Mouse (Mus musculus): ENCODE measurements around the gene Tmem52. TPM values are rescaled to one million over a fixed set of nuclear protein-coding genes. Genes with fewer than 3 reads are reported as not detected.
A peak's percentile ranks its signal among the peaks of the same experiment; 100 is the strongest.
"Not testable (repeated sequence)": the region's sequence is repeated elsewhere in the genome, so short reads cannot be mapped to it uniquely, and the experiment has no call there.

Tmem52 gene
- total RNA-seq (2021): 1 to 10 TPM; 1.5 TPM

DNA sequence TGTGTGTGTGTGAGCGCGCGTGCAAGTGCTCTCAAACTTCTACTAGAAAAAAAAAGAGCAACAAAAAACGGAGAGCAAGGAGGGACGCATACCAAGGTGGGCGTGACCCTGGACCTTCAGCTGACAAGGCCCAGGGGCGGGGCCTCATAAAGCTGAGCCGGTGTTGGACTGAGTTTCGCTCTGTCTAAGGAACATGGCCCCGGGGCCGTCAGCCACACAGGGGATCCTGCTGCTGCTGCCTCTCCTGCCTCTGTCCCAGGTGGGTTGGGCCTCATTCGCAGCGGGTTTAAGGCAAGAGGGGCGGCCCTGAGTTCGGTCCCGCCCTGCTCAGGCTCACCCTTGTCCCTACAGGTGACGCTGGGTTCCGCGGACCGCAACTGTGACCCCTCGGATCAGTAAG, at the start of gene Tmem52:
Tmem52 (plus strand) TSS at position 163 of the 400 bp plus-strand sequence.
- intact Hi-C loops (cut with DNase I): no loop called here
- DNase-seq (ENCODE audit: low spot score in 2 of 2): no peak

- intact Hi-C loops (cut with DNase I): no loop called here
- no peak for DNase-seq (ENCODE audit: low spot score in 2 of 2)
Observed at GRCm38 (mm10) chr4:155420137-155420536, 48.8 kb upstream of the Tmem52 start.

DNA sequence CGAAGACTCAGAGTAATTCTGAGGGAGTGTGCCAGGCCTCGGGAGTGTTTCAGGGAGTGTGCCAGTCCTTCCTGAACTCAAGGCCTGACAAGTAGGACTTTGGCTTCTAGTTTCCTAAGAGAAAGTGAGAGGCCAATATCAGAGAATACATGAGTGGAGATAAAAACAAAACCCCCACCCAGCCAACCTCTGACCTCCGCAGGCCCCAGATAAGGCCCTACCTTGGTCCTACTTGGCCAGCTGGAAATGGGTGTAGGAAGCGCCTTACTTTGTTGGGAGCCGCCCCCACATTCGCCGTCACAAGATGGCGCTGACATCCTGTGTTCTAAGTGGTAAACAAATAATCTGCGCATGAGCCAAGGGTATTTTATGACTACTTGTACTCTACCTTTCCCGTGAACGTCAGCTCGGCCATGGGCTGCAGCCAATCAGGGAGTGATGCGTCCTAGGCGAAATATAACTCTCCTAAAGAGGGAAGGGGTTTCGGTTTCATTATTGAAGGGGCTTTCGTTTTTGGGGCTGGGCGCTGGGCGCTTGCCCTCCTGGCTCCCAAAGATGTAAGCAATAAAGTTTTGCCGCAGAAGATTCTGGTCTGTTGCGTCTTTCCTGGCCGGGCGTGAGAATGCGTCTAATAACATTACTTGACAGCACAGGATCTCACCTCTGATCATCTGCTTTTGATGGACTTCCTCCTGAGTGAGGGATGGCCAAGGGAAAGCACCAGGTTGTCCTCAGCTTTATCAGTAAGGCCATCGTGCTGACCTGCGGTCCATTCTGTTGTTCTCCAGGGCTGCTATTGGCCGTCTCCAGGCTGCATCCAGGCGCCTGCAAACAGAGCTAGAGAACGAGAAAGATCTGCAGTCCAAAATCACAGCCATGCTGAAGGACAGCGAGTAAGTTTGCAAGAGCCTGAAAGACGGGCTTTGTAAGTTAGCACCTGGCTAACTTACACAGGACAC, 47.2 kb upstream of the Tmem52 start:
- intact Hi-C loops (cut with DNase I); DNase-seq (ENCODE audit: low spot score in 2 of 2): not testable (repeated sequence)

DNA sequence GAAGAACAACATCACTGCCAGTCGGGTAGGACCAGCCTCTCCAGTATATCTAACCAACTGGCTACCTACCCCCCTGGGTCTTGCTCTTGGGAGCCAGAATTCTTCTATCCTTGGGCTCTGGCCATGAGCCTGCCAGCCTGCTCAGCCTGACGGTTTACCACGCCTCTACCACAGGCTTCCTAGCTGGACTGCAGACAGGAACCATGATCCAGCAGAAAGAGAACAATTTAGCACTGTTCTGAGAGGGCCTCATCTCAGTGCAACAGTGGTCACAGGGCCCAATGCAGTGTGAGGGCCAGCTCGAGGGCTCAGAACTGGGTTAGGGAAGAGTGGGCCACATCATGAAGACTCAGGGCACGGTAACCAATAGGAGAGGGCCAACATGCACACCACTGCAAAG, 44.9 kb upstream of the Tmem52 start:
- DNase-seq (ENCODE audit: low spot score in 2 of 2): no peak
- intact Hi-C loops (cut with DNase I): no loop called here

- intact Hi-C loops (cut with DNase I): no loop called here
- DNase-seq (ENCODE audit: low spot score in 2 of 2): no peak
Observed at GRCm38 (mm10) chr4:155426272-155426671, 42.6 kb upstream of the Tmem52 start.

DNA sequence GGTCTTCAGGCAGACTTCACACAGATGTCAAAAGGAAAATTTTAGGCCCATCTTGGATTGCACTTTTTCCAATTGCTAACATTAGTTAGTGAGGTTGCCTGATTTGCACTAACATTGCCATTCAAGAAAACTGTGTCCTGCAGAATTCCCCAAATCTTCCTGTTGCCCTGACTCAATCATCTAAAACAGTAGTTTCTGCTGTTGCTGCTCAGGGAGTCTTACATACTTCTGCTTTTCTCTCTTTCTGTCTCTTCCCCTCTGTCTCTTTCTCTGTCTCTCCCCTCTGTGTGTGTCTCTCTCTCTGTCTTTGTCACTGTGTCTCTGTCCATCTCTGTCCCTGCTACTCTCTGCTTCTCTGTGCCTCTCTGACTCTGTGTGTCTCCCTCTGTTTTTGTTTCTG, 40.5 kb upstream of the Tmem52 start:
- intact Hi-C loops (cut with DNase I): no loop called here
- no peak for DNase-seq (ENCODE audit: low spot score in 2 of 2)

- intact Hi-C loops (cut with DNase I): no loop called here
- no peak for DNase-seq (ENCODE audit: low spot score in 2 of 2)
Observed at GRCm38 (mm10) chr4:155429202-155429601, 39.7 kb upstream of the Tmem52 start.

DNA sequence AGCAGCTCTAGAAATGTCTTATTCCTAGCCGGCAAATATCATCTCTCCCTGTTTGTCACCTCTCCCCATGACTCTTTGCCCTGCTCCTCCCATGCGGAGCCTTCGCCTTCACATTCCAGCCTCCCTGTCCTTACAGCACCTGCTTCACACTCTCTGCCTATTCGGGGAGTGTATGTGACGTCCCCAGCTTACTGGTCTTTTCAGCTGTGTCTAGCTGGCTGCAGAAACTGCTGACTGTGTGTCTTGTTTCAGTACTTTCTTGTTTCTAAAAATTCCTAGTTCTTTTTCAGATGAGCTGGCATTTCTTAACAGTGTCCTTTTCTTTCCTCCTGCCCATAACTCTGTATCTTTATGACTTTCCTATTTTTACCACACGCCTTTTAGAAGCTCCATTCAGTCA, 36.6 kb upstream of the Tmem52 start:
- peak in 1 of 2 experiments; percentile 63 for DNase-seq (ENCODE audit: low spot score in 2 of 2)
- intact Hi-C loops (cut with DNase I): no loop called here

DNA sequence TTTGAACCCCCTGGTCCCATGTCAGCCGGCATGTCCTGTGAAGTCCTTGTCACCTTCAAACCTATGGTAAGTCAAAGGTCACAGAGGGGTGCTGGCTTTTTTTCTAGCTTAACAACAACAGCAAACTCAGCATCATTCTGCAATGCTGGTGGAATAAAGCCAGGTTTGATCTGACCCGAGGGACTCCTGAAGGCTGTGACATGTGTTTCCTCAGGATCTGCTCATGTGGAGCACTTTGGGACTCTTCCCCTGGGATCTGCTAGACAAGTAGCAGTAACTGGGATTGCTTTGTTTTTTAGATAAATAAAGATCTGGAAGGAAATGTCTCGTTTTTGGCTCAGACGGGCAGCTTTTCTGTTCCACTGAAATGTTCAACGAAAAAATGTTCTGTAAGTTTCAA, 34.9 kb upstream of the Tmem52 start:
- intact Hi-C loops (cut with DNase I): no loop called here
- no peak for DNase-seq (ENCODE audit: low spot score in 2 of 2)

GRCm38 (mm10) chr4:155442808-155443207, 26.1 kb upstream of the Tmem52 start:
- no peak for DNase-seq (ENCODE audit: low spot score in 2 of 2)
- intact Hi-C loops (cut with DNase I): no loop called here

DNA sequence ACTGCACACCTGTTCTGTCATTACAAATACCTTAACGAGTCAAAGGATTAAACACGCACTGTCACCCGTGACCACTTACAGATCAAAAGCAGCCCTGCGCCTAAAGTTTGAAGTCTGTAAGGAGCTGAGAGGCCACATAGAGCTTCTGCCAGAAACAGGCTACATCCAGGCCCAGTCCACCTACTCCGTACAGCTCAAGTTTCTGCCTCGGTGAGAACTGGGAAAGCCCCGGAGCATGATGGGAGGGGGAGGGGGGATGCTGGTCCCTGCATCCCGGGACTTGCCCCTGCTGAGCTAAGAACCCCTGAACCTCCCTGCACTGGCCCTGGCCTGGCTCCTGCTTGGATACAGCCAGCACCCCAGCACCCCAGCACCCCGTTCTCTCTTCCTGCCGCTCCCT, 17.3 kb upstream of the Tmem52 start:
- intact Hi-C loops (cut with DNase I): no loop called here
- no peak for DNase-seq (ENCODE audit: low spot score in 2 of 2)

DNA sequence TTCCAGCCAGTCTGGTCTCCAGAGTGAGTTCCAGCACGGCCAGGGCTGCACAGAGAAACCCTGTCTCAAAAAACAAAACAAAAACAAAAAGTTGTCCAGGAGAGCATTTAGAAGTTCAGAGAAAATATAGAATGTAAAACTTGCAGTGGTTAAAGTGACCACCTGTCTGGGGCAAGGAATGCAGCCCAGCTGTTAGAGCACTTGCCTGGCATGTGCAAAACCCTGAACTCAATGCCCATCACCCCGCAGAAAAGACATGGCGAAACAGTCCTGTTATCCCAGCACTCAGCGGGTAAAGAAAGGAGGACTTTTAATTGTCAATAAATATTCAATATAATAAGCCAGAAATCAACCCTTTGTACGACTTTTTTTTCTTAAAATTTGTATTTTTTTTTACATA, 10.3 kb upstream of the Tmem52 start:
- intact Hi-C loops (cut with DNase I): no loop called here
- no peak for DNase-seq (ENCODE audit: low spot score in 2 of 2)

DNA sequence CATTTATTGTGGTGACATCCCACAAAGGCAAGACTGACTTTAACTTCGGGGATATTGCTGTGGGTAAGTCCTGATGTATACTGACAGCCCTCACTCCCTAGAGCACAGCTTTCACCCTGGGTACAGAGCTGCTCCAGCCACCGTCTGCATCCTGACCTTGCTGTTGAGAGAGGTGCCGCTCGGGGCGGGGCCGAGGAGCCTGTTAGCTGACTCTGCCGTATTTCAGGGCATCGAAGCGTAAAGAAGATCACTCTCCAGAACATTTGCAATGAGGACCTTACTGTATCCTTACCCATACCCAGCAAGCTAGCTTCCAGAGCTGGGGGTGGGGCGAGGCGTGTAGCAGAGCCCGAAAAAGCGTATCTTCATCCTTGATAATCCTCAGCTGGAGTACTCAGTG, 5.9 kb upstream of the Tmem52 start:
- intact Hi-C loops (cut with DNase I): no loop called here
- DNase-seq (ENCODE audit: low spot score in 2 of 2): no peak

DNA sequence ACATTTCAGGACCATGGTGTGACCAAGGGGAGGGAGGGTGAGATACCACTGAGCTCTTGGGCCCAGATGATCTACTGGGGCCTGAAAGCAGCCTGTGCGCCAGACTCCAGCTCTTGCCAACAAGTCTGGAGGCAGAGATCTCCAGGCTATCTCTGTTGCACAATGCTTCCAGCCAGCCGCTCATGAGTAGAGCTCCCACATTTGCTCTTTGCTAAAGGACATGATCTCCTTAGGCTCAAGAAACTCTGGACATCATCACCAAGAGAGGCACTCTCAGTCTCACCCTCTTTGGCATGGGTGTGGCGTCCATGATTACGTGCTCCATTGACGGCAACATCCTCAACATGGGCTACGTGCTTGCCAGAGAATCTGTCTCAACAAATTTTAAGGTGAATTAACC, 5.3 kb upstream of the Tmem52 start:
- no peak for DNase-seq (ENCODE audit: low spot score in 2 of 2)
- intact Hi-C loops (cut with DNase I): no loop called here

GRCm38 (mm10) chr4:155464061-155464460, 4.9 kb upstream of the Tmem52 start:
- intact Hi-C loops (cut with DNase I): no loop called here
- DNase-seq (ENCODE audit: low spot score in 2 of 2): no peak

DNA sequence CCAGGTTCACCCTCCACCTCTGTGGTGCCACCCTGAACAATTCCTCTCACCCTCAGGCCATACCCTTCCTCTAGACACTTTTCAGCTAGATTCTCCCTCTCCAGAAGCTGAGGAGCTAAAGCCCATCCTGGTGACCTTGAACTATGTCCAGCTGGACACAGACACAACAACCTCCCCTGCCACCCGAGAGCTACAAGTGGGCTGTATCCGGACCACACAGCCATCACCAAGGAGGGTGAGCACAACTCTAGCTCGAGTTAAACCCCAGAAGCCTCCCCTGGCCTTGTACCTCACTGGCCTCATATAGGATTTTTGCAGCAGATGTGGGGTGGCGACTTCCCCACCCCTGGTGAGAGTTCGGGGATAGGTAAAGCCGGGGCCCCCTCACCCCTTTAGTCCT, 3.3 kb upstream of the Tmem52 start:
- intact Hi-C loops (cut with DNase I): no loop called here
- no peak for DNase-seq (ENCODE audit: low spot score in 2 of 2)

DNA sequence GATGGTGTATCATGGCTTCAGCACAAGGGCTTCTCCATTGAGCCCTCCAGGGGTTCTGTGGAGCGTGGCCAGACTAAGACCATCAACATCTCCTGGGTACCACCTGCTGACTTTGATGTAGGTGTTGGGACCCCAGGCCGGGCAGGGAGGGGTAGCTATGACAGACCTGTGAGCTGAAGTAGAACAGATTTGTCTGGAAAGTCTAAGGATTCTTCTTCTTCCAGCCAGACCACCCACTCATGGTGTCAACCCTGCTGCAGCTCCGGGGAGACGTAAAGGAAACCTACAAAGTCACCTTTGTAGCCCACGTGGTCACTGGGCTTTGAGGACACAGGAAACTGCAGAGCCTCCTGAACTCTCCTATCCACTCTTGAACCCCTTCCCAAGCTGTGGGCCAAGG, 2.8 kb upstream of the Tmem52 start:
- intact Hi-C loops (cut with DNase I): no loop called here
- no peak for DNase-seq (ENCODE audit: low spot score in 2 of 2)

DNA sequence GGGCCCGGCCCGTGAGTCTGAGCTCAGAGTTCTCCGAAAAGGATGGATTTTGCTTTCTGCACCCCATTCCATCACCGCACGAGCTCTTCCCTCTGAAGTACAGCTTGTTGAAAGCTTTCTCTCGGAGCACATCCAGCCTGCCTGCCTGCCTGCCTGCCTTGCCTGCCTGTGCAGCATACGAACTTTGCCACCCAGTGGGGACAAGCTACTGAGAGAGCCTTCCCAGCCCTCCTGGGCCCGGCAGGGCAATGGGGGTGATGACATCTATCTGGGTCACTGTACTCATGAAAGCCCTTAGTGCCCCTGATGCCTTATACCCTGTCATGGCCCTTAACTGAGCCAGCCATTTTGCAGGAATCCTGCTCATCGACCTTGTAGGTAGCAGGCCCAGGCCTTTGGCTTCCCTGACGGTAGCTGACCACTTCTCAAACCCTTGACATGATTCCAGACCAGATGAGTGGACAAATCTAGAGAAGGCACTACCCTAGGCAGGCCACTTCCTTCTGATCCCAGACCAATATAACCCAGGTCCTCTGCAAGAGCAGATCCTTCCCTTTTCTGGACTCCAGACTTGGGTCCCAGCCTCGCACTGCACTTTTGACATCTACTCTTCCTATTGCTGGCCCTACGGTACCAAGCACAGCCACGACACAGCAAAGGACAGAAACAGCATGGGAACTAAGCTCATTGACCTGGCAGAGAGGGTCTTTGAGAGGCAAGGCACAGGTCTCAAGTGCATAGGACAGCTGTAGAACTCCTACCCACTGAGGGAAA, 1.5 kb upstream of the Tmem52 start:
- intact Hi-C loops (cut with DNase I): no loop called here
- no peak for DNase-seq (ENCODE audit: low spot score in 2 of 2)

GRCm38 (mm10) chr4:155469590-155470262, 812 bp downstream of the Tmem52 start:
- intact Hi-C loops (cut with DNase I): no loop called here
- DNase-seq (ENCODE audit: low spot score in 2 of 2): peak in 1 of 2 experiments; percentile 24

DNA sequence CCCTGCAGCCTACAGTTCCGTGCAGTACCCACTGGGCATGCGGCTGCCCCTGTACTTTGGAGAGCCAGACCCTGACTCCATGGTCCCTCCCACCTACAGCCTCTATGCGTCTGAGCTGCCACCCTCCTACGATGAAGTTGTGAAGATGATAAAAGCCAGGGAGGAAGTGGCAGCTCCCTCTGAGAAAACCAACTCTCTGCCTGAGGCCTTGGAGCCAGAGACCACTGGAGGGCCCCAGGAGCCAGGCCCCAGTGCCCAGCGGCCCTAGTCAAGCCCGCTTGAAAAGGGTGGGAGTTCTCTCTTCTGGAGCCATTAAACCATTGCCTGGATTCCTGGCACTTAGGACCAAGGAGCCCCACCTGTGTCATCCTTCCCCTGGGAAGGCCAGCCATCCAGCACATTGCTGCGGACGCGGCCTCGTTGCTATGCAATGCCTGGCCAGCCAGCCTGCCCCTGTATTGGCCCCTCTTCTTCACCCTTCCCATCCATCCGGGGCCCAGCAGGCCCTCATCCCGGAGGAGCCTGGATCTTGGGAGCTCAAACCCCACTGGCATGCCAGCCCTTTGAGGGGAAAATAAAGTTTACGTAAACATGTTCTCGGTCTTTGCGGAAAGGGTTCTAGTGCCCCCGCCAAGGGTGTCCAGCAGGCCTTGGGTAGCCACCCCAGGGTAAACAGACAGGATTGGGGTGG, 1.5 kb downstream of the Tmem52 start:
- intact Hi-C loops (cut with DNase I): no loop called here
- DNase-seq (ENCODE audit: low spot score in 2 of 2): no peak

Data from left cerebral cortex, postnatal 25 days (tissue).